Mouse (Mus musculus) layer of hippocampus, adult 2 months (tissue): ENCODE measurements around the gene Cntn5. TPM values are rescaled to one million over a fixed set of nuclear protein-coding genes. Genes with fewer than 3 reads are reported as not detected.

Experiments
- DNase-seq, 2 experiments: peaks; one replicate each; pipeline ENCODE4 v3.0.0; 2022; ENCODE audit warnings: low spot score in 2 of 2
- H3K27ac ChIP-seq: fragments of 200-600 bp; 2 replicates; pipeline ENCODE4 v1.8.1; 2022
- H3K4me3 ChIP-seq: fragments of 200-600 bp; 2 replicates; pipeline ENCODE4 v1.8.1; 2022; ENCODE audit warnings: mild to moderate bottlenecking
- CTCF ChIP-seq: fragments of 200-600 bp; conservative IDR thresholded peaks from 2 replicates; pipeline ENCODE4 v1.8.1; 2022; ENCODE audit warnings: antibody characterized with exemption, mild to moderate bottlenecking, moderate library complexity
- long read RNA-seq, 2 experiments: library from polyadenylated mRNA; stranded (forward); transcript quantifications; one replicate each; pipeline ENCODE4 v2.0.0; 2021; ENCODE audit warnings: borderline mapping rate in 2 of 2
- total RNA-seq, 2 experiments: library from RNA; stranded (reverse); gene quantifications; 2 replicates each; pipeline ENCODE4 v1.2.3; 2021

Cntn5 gene
- 10 to 100 TPM; 11.3 to 12.2 TPM for total RNA-seq
- long read RNA-seq, experiment 1, partial matches to known transcripts: 2 of 2 reads
- long read RNA-seq, experiment 1, other reads (novel, unspliced or antisense): 0 of 2 reads
- long read RNA-seq, experiment 2, partial matches to known transcripts: 4 of 4 reads
- long read RNA-seq, experiment 2, other reads (novel, unspliced or antisense): 0 of 4 reads

GRCm38 (mm10) chr9:10904616-10905363, at the start of gene Cntn5:
Gene Cntn5, minus strand, starts transcription at chr9:10904775.
- peak within 1 kb of the TSS; percentile 87 for H3K27ac ChIP-seq
- no peak for TF ChIP-seq CTCF
- peak; percentile 63 to 65 for DNase-seq
- peak within 1 kb of the TSS; percentile 59 for H3K4me3 ChIP-seq

GRCm38 (mm10) chr9:10950470-10950869, 45.9 kb upstream of the Cntn5 start:
- Histone ChIP-seq H3K27ac (no peak overlapping the region), H3K4me3 (no peak overlapping the region)
- DNase-seq: no peak
- TF ChIP-seq CTCF: no peak

DNA sequence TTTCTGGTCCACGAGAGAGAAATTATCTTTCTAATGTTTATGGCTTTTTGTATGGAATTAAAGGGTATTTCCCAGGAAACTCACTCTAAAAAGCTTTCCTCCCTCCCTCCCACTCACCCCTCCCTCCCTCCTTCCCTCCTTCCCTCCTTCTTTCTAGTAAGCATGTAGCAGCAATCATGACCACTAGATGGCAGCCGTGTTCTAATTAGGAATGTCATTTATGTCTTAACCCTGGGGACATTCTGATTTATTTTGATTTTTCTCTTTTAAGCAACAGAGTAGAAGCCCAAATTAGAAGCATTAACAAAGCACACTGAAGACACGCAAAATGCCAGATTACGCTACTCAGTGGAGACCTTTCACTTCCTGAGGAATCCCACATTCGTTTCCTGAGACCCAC, 5.0 kb upstream of the Cntn5 start:
- TF ChIP-seq CTCF: peak; percentile 74
- H3K27ac ChIP-seq: no peak overlapping the region

GRCm38 (mm10) chr9:10905696-10906095, 1.1 kb upstream of the Cntn5 start:
- Histone ChIP-seq H3K27ac (no peak overlapping the region), H3K4me3 (no peak overlapping the region; the same call in 1 of the 2 replicates)
- no peak for TF ChIP-seq CTCF
- no peak for DNase-seq

More for the DNA sequence above, 5.0 kb upstream of the Cntn5 start:
- no peak overlapping the region for H3K4me3 ChIP-seq
- DNase-seq: peak; percentile 51 to 80

DNA sequence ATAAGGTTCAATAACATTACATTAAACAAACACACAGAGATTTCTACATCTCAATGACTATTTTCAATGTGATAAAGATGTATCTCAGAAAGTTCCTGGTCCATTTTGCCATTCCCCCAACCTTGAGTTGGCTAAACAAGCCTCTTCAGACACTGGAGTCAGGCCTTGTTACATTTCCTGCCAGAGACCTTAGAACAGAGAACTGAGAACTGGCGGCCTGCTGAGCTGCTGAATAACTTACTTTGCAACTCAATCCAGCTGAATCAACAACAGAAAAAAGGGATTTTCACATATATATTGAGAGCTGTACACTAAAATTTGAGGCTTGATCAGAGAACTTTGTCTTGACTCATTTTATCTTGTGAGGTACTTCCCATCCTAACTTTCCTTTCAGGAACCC, 24.8 kb downstream of the Cntn5 start:
- DNase-seq: no peak
- H3K27ac ChIP-seq: no peak overlapping the region
- H3K4me3 ChIP-seq: no peak overlapping the region
- TF ChIP-seq CTCF: no peak

GRCm38 (mm10) chr9:10873881-10874280, 30.7 kb downstream of the Cntn5 start:
- DNase-seq: no peak
- H3K27ac ChIP-seq: no peak overlapping the region
- no peak for TF ChIP-seq CTCF
- no peak overlapping the region for H3K4me3 ChIP-seq

DNA sequence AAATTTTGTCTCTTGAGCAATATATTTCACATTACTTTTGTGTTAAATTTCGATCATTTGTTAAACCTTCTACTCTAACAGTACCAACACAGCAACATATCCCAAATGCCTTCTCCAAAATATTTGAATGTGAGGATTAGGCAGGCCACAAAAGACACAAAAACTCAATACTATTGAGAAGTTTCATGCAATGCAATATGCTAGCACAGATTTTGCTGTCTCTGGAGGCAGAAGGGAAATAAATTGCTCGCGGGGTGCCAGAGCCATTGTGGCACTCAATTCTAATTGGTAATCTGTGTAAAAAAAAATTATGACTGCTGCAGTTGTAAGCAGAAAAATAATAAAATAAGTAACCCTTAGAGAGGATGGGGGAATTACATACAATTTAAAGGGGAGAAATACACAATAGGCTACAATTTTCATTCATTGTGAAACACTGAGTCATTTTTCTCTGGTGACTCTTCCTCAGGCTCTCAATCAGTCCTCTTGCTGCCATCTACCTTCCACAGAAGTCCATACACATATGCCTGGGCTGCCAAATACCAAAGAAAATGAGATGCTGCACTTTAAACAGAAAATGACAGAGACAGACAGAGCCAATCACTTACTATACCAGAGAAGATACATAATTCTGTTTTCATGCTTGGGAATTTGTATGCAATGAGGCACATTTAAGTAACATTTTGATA, 48.2 kb downstream of the Cntn5 start:
- Histone ChIP-seq H3K27ac (no peak overlapping the region), H3K4me3 (no peak overlapping the region)
- peak in 1 of 2 experiments; percentile 8 for DNase-seq
- peak; percentile 69 for TF ChIP-seq CTCF

DNA sequence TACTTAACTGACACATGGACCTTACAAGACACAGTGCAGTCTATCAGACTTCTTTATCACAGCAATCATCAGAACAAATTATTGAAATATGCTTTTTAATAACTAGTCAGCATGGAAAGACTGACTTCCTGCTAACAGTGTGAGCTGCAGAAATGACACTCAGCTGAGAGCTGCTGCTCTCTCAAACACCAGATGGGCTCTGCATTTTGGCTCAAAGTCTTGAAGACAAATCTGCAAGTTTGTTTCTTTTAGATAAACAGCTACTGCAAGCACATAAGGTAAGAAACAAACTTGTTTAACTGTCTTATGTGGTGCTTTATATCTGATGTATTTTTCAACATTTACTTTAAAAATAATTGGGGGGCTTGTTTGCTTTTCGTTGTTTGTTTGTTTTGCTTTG, 87.9 kb downstream of the Cntn5 start:
- Histone ChIP-seq H3K4me3 (no peak overlapping the region), H3K27ac (no peak overlapping the region)
- no peak for TF ChIP-seq CTCF
- DNase-seq: peak; percentile 3 to 28

GRCm38 (mm10) chr9:10797158-10797557, 107.4 kb downstream of the Cntn5 start:
- no peak overlapping the region for H3K27ac ChIP-seq
- H3K4me3 ChIP-seq: no peak overlapping the region
- no peak for DNase-seq
- TF ChIP-seq CTCF: no peak

GRCm38 (mm10) chr9:10795102-10795501, 109.5 kb downstream of the Cntn5 start:
- no peak for TF ChIP-seq CTCF
- Histone ChIP-seq H3K27ac (no peak overlapping the region), H3K4me3 (no peak overlapping the region)
- no peak for DNase-seq

DNA sequence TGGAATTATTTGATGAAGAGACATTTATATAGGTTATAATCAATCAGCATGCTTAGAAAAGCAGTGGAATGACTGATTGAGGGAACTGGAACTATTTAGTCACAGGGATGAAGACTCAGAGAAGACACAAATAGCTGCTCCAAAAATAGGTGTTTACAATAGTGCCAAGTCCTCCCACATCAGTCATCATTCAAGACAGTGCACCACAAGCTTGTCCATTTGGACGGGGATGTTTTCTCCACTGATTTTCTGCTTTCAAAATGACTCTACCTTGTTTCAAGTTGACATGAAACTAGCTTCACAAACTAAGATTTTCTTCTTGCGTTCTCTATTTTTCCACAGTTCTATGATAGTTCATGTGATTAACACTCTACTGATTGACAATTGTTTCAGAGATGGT, 172.7 kb downstream of the Cntn5 start:
- Histone ChIP-seq H3K4me3 (no peak overlapping the region), H3K27ac (no peak overlapping the region)
- TF ChIP-seq CTCF: no peak
- no peak for DNase-seq

DNA sequence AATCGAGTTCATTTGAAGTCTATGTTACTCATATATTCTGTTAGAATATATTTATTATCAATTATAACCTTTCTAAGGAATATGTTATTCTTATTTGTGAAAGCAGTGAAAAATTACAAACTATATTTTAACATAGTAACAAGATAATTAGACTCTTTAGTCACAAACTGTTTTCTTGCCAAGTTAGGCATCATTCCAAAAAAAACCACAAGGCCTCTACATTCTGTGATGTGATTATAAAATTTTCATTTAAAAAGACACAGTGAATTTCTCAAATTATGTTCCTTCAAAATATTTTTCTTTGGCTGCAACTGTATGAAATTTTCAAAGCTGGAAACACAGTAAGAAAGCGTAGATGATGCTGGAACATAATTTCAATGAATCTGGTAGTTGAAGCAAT, 180.4 kb downstream of the Cntn5 start:
- Histone ChIP-seq H3K27ac (no peak overlapping the region), H3K4me3 (no peak overlapping the region)
- no peak for TF ChIP-seq CTCF
- peak in 1 of 2 experiments; percentile 19 for DNase-seq

- H3K4me3 ChIP-seq: no peak overlapping the region
- DNase-seq: no peak
- TF ChIP-seq CTCF: no peak
Observed at GRCm38 (mm10) chr9:10722121-10722520, 182.5 kb downstream of the Cntn5 start.

More at GRCm38 (mm10) chr9:10722121-10722520, 182.5 kb downstream of the Cntn5 start:
- no peak overlapping the region for H3K27ac ChIP-seq
